Mouse (Mus musculus) urinary bladder, postnatal 36 days (tissue): ENCODE measurements around the gene Zfp865.
"Not testable (repeated sequence)": the region's sequence is repeated elsewhere in the genome, so short reads cannot be mapped to it uniquely, and the experiment has no call there.

ENCODE experiments used
- DNase-seq, 2 experiments: peaks; one replicate each; pipeline ENCODE4 v3.0.0; 2022; ENCODE audit warnings: low spot score in 2 of 2, mixed read lengths in 1 of 2

Zfp865 gene

GRCm38 (mm10) chr7:5051193-5052192 is 31.3 kb downstream of the Zfp865 start, which contains the start of gene Zfp580:
Gene Zfp580 (plus strand): TSS chr7:5051538.
- DNase-seq: peak; percentile 65 to 68

- DNase-seq: no peak
Observed at GRCm38 (mm10) chr7:5052438-5052837, 32.3 kb downstream of the Zfp865 start.

GRCm38 (mm10) chr7:5052931-5053343 is 32.8 kb downstream of the Zfp865 start:
- DNase-seq: no peak

GRCm38 (mm10) chr7:5053456-5054179 is 33.4 kb downstream of the Zfp865 start:
- no peak for DNase-seq

DNA sequence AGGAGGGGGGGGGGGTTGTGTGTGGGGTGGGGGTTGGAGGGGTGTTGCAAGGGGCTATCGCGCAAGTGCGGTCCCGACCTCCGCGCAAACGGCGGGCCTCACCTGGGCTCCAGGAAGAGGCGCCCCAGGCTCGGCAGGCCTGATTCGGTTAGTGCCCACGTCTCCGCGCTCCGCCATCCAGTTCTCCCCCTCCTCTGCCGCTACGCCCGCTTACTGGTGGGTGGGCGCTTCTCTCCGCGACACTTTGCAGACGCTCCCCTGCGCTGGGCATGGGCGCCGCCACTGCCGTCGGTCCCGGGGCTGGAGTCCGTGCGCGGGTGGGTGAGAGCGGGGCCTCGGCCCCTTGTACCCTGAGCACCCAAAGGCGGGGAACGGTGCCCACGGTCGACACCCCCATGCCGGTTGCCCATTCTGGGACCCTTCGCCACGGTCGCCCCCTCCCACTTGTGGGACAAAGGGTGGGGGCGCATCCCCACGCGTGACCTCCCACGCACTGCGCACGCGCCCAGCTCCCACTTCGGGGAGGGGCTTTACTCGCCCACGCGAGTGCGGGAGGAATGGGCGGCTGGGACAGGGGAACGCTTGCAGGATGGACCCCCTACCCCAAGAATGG is 36.6 kb downstream of the Zfp865 start:
- DNase-seq: no peak

GRCm38 (mm10) chr7:5057381-5057780 is 37.2 kb downstream of the Zfp865 start:
- DNase-seq: no peak

- no peak for DNase-seq
Observed at GRCm38 (mm10) chr7:5057804-5058203, 37.6 kb downstream of the Zfp865 start.

DNA sequence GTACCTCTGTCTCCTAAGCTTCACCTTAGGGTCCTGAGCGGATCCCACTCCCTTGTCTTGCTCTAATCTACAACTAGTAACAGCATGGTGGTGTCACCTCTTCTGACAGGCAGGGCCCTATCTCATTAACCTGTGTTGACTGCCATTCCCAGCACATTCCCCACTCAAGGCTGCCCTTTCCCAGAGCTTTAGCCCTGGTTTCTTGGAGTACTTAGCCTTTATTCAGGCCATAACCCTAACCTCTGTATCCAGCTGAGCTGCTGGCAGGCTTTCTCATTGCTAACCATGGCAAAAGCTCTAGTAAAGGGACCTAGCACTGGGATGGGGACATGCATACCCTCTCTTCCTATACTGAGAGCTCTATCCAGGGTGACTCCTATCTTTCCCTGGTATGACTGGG is 38.5 kb downstream of the Zfp865 start:
- no peak for DNase-seq

- no peak for DNase-seq
Observed at GRCm38 (mm10) chr7:5059421-5059820, 39.2 kb downstream of the Zfp865 start.

DNA sequence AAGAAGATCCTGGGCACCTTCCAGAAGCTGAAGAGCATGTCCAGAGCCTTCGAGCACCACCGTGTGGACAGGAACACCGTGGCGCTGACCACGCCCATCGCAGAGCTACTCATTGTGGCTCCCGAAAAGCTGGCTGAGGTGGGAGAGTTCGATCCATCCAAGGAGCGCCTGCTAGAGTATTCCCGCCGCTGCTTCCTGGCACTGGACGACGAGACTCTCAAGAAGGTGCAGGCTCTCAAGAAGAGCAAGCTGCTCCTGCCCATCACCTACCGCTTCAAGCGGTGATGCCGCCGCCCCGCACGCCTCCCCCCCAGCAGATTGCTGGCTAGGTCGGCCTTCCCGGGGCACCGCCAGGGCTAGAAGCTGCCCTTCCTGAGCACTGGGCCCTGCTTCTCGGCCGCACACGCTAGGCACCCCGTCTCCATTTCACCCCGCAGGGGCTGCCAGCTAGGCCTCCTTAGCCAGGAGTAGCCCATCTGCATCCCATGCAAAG is 40.1 kb downstream of the Zfp865 start:
- DNase-seq: peak; percentile 62 to 82

GRCm38 (mm10) chr7:5060944-5061773 is 41.0 kb downstream of the Zfp865 start:
- peak; percentile 96 to 97 for DNase-seq

DNA sequence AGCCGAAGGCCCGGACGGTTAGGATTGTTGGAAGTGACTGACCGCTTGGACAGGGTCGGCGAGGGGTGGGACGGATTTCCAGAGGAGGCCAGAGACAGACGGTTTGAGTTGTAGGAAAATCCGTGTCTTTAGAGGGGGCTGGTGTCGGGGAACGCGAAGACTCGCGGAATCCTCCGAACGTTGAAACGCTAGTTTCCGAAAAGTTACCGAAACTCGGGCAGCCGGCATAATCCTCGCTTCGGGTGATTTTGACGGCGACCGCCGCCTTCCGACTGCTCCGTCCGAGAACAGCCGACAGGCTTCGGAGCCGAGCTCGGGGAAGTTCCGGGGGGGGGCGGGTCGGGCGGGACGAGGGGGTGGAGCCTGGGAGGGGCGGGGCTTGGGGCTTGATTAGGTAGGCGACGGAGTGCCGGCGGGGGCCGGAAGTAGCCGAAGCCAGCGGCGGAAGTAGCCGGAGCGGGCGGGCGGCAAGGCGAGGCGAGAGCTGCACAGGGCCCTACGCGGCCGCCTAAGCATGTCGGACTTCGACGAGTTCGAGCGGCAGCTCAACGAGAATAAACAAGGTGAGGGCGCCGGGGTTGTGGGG is 41.7 kb downstream of the Zfp865 start, which contains the start of gene U2af2:
U2af2 (plus strand) TSS at position 370 of the 586 bp plus-strand sequence.
- DNase-seq: peak; percentile 86 to 93

- peak; percentile 43 to 60 for DNase-seq
Observed at GRCm38 (mm10) chr7:5062360-5063001, 42.3 kb downstream of the Zfp865 start.

GRCm38 (mm10) chr7:5064886-5065285 is 44.7 kb downstream of the Zfp865 start:
- no peak for DNase-seq

GRCm38 (mm10) chr7:5073586-5073985 is 53.4 kb downstream of the Zfp865 start:
- DNase-seq: no peak

GRCm38 (mm10) chr7:5074984-5075383 is 54.8 kb downstream of the Zfp865 start:
- no peak for DNase-seq

DNA sequence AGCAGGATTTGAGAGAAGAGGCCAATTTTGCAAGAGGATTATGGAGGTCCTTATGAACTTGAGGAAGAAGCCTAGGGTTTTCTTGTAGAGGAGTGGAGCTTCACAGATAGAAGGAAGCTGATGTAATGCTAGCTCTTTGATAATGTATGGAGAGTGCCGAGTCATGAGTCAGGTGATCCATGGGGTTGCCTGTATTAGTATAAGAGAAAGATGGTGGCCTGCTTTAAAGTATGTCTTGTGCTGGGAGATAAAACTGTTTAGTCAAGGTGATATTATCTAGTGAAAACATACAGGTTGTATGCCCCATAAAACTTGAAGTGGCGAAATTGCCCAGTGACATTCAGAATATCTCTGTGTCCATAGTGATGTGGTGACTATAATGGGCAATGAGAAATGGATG is 56.8 kb downstream of the Zfp865 start:
- DNase-seq: no peak

- not testable (repeated sequence) for DNase-seq
Observed at GRCm38 (mm10) chr7:5079365-5080009, 59.3 kb downstream of the Zfp865 start.

- peak; percentile 94 to 97 for DNase-seq
Observed at GRCm38 (mm10) chr7:5080010-5080751, 60.0 kb downstream of the Zfp865 start, which contains the start of gene Epn1. Gene Epn1 (plus strand): TSS chr7:5080235.
